Mouse (Mus musculus) adrenal gland, postnatal 4 days (tissue): ENCODE results near the gene Btla. TPM values are rescaled to one million over a fixed set of nuclear protein-coding genes. Genes with fewer than 3 reads are reported as not detected.

Source experiments
- DNase-seq, 2 experiments: peaks; one replicate each; pipeline ENCODE4 v3.0.0; 2021 to 2022; ENCODE audit warnings: low spot score in 2 of 2, mixed read lengths in 2 of 2
- total RNA-seq, 2 experiments: library from RNA; stranded (reverse); gene quantifications; 2 replicates each; pipeline ENCODE4 v1.2.3; 2021

The Btla gene
- total RNA-seq, 2 experiments from 2014 or later = 0.53 to 0.59 TPM

DNA sequence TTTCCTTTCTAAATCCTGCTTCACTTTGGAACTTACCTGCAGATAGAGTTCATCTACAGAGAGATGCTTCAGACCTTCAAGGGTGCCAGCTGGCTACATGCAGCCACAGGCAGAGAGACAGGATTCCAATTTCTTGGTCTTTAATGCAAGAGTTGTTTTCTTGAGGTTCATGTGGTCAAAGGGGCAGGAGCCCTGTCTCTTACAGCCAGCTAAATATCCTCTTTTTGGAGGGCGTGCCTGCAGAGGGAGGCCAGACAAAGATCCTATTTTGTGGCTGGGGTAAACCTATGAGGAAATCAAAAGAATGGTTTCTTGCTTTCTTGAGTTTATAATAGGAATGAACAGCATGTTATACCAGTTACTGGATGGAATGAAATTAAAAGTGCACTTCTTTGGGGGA, 33.5 kb downstream of the Btla start:
- no peak for DNase-seq

DNA sequence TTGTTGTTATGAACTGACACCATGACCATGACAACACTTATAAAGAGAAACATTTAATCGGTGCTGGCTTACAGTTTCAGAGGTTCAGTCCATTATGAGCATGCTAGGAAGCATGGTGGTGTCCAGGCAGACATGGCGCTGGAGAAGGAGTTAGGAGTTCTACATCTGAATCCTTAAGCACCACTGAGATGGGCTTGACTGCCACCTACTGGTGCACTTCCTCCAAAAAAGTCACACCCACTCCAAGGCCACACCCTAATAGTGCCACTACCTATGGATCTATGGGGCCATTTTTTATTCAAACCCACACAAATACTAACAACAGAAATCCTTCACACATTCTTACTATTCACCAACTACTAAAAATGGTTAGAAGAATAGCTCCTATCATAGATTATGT, 35.5 kb downstream of the Btla start:
- no peak for DNase-seq

DNA sequence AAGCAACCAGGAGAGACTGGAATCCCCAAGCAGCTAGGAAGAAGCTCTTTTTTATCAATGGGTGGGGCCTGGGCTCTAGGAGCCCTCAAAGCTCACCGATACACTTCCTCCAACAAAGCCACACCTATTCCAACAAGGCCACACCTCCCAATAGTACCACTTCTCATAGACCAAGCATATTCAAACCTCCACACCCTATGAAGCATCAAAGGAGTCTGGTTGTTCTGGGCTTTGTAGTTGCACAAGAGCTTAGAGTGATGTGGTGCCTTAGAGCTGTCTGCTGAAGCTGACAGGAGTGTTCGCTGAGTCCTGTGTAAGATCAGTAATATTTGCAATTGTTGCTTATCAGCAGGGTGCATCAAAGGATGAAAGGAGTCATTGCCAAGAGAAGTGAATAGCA, 37.2 kb downstream of the Btla start:
- no peak for DNase-seq

DNA sequence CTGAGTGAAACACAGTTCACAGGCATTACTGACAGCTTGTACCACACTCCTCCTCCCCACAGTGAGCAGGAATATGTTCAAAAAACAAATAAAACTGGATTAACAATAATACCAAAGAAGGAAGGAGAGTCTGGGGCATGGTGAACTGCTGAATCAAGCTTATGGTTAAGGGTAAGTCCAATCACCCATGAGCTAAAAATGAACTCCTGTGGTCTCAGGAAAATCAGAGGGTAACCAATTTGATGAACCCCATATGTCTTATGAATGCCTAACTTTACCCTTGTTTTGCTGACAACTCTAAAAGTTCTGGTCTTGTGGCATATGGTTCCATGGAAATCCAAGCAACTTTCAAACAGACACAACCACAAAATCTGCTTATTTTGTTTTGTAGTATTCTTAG, 37.9 kb downstream of the Btla start:
- no peak for DNase-seq

DNA sequence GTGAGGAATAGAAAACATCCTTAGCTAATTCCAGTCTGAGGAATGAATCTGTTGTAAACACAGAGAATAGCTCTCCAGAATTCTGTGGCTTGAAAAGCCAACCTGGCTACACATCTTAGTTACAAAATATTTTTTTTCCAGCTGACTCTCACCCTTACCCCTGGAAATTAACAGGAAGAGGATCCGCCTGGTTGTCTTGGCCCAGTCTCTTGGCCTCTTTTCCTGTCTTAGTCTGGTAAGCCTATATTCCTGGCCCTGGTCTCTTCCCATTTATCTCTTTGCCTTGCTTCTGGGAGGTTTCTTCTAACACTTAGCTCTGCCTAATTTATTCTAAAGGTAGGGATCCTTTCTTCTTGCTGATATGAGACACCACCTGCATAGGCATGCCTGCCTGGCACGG, 45.8 kb downstream of the Btla start:
- DNase-seq = no peak

DNA sequence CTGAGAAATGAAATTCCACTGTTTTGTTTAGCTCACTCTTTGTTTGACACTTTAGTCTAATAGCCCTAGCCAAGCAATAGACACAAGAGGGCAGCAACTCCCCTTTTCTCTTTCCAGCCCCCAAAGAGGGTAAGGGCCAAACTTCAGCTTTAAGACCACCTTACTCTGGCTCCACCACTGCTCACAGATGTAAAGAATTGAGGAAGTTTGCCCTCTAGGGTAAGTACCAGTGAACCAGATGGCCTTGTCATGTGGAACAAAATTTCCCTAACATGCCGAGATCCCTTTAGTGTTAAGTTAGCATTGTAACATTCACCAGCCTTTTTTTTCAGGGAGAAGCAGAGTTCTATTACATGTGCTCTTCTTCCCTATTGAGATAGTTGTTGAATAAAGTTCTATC, 59.0 kb downstream of the Btla start:
- DNase-seq = no peak

DNA sequence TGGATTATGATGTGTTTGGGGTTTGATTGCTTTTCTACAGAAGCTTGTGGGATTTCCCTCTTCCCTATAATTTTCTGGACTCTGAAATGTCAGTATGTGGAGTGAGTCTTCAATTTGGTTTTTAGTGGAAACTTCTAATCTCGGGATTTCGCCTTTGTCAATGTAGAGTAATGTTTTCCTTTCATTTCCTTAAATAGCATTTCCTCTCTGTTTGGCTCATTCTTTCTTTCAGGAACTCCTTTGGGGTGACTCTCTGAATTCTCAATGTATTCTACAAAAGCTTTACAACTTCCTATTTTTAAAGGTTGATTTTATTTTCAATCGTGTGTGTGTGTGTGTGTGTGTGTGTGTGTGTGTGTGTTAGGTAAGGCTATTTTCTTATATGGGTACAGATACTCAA, 73.7 kb downstream of the Btla start:
- no peak for DNase-seq

Other genes with a start within 250 kb of the Btla start
- 10 to 100 TPM; 65.8 to 67.5 TPM for gene Ccdc80, start 130.9 kb upstream of the Btla start, total RNA-seq
- 10 to 100 TPM; 28.9 to 30.6 TPM for gene Slc35a5, start 65.6 kb upstream of the Btla start, total RNA-seq
- 10 to 100 TPM; 37.6 to 40.1 TPM for gene Atg3, start 65.5 kb upstream of the Btla start, total RNA-seq
- gene Cd200, start 184.7 kb downstream of the Btla start, total RNA-seq = 10 to 100 TPM; 82.9 to 87.7 TPM